Mouse (Mus musculus): ENCODE data around the gene Hdhd5. TPM values are rescaled to one million over a fixed set of nuclear protein-coding genes. Genes with fewer than 3 reads are reported as not detected.

Hdhd5 gene
- total RNA-seq, 2 experiments from 2014 or later = 24.3 to 33.6 TPM

GRCm38 (mm10) chr6:120488647-120489046 is 42.5 kb downstream of the Hdhd5 start:
- DNase-seq (ENCODE audit: low spot score in 2 of 2) = no peak

GRCm38 (mm10) chr6:120486051-120486510 is 45.0 kb downstream of the Hdhd5 start:
- DNase-seq (ENCODE audit: low spot score in 2 of 2) = no peak

GRCm38 (mm10) chr6:120485038-120485437 is 46.1 kb downstream of the Hdhd5 start:
- DNase-seq (ENCODE audit: low spot score in 2 of 2) = no peak

GRCm38 (mm10) chr6:120483211-120483626 is 47.9 kb downstream of the Hdhd5 start:
- DNase-seq (ENCODE audit: low spot score in 2 of 2) = peak; percentile 43 to 54

GRCm38 (mm10) chr6:120482756-120483155 is 48.4 kb downstream of the Hdhd5 start:
- DNase-seq (ENCODE audit: low spot score in 2 of 2) = no peak

GRCm38 (mm10) chr6:120482021-120482420 is 49.1 kb downstream of the Hdhd5 start:
- no peak for DNase-seq (ENCODE audit: low spot score in 2 of 2)

- DNase-seq (ENCODE audit: low spot score in 2 of 2) = no peak
These were observed 49.6 kb downstream of the Hdhd5 start for GRCm38 (mm10) chr6:120481538-120481937.

- no peak for DNase-seq (ENCODE audit: low spot score in 2 of 2)
These were observed 50.8 kb downstream of the Hdhd5 start for GRCm38 (mm10) chr6:120480361-120480760.

- DNase-seq (ENCODE audit: low spot score in 2 of 2) = no peak
These were observed 51.8 kb downstream of the Hdhd5 start for GRCm38 (mm10) chr6:120479302-120479701.

GRCm38 (mm10) chr6:120475288-120475687 is 55.8 kb downstream of the Hdhd5 start:
- DNase-seq (ENCODE audit: low spot score in 2 of 2) = no peak

- DNase-seq (ENCODE audit: low spot score in 2 of 2) = no peak
These were observed 57.7 kb downstream of the Hdhd5 start for GRCm38 (mm10) chr6:120473427-120473826.

GRCm38 (mm10) chr6:120472455-120473140 is 58.5 kb downstream of the Hdhd5 start:
- no peak for DNase-seq (ENCODE audit: low spot score in 2 of 2)

GRCm38 (mm10) chr6:120471991-120472441 is 59.1 kb downstream of the Hdhd5 start:
- DNase-seq (ENCODE audit: low spot score in 2 of 2) = no peak

- DNase-seq (ENCODE audit: low spot score in 2 of 2) = peak in 1 of 2 experiments; percentile 12
These were observed 60.5 kb downstream of the Hdhd5 start for GRCm38 (mm10) chr6:120470666-120471065.

- DNase-seq (ENCODE audit: low spot score in 2 of 2) = no peak
These were observed 61.3 kb downstream of the Hdhd5 start for GRCm38 (mm10) chr6:120469770-120470169.

GRCm38 (mm10) chr6:120469268-120469667 is 61.9 kb downstream of the Hdhd5 start:
- no peak for DNase-seq (ENCODE audit: low spot score in 2 of 2)

GRCm38 (mm10) chr6:120468259-120468658 is 62.9 kb downstream of the Hdhd5 start:
- no peak for DNase-seq (ENCODE audit: low spot score in 2 of 2)

GRCm38 (mm10) chr6:120466609-120467329 is 64.3 kb downstream of the Hdhd5 start:
- no peak for DNase-seq (ENCODE audit: low spot score in 2 of 2)

- no peak for DNase-seq (ENCODE audit: low spot score in 2 of 2)
These were observed 65.7 kb downstream of the Hdhd5 start for GRCm38 (mm10) chr6:120465393-120465792.

GRCm38 (mm10) chr6:120464406-120464939 is 66.6 kb downstream of the Hdhd5 start:
- no peak for DNase-seq (ENCODE audit: low spot score in 2 of 2)

GRCm38 (mm10) chr6:120463884-120464283 is 67.2 kb downstream of the Hdhd5 start:
- no peak for DNase-seq (ENCODE audit: low spot score in 2 of 2)
